In the genomic region with DNA sequence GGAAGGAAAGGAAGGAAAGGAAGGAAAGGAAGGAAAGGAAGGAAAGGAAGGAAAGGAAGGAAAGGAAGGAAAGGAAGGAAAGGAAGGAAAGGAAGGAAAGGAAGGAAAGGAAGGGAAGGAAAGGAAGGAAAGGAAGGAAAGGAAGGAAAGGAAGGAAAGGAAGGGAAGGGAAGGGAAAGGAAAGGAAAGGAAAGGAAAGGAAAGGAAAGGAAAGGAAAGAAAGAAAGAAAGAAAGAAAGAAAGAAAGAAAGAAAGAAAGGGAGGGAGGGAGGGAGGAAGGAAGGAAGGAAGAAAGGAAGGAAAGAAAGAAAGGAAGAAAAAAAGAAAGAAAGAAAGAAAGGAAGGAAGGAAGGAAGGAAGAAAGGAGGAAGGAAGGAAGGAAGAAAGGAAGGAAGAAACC, we compare ENCODE assay signal across 14 mouse cellular contexts. TPM values are rescaled to one million over a fixed set of nuclear protein-coding genes. Genes with fewer than 3 reads are reported as not detected.
"Had no signal": no experiment of that assay in that cellular context is flagged by ENCODE, and none has a peak within 500 bp of the region (broad histone marks: within the 10 kb centered on the region; RNA-seq: fewer than 3 reads in every experiment).

No protein-coding gene starts in this region.

RNA-seq across cellular contexts. Expression of a gene that starts 47.4 kb away (rescaled TPM):
- total RNA-seq: heart, postnatal 10 days; heart, postnatal 14 days; heart, postnatal 25 days; heart, postnatal 36 days; heart, postnatal 4 days; hematopoietic stem cell, adult 5-6 weeks; hindbrain, postnatal 0 days; layer of hippocampus, adult 18-20 months; layer of hippocampus, adult 2 months; layer of hippocampus, postnatal 10 days; layer of hippocampus, postnatal 14 days; layer of hippocampus, postnatal 25 days; layer of hippocampus, postnatal 36 days; left cerebral cortex, adult 18-20 months had no signal
